Mouse (Mus musculus): ENCODE measurements around the gene Prrt1.

- TF ChIP-seq POLR2A (IDR thresholded peaks at IDR 0.05; ENCODE audit: insufficient read depth, low read length), result no peak
- no peak for TF ChIP-seq EP300 (IDR thresholded peaks at IDR 0.05; ENCODE audit: insufficient read depth, low read depth, low read length)
Measured at GRCm38 (mm10) chr17:34659181-34659896, 30.0 kb downstream of the Prrt1 start.

Data from ES-Bruce4 (cell line).